Mouse (Mus musculus): Measurements from ENCODE around the gene Rnf180.

Gene Rnf180

DNA sequence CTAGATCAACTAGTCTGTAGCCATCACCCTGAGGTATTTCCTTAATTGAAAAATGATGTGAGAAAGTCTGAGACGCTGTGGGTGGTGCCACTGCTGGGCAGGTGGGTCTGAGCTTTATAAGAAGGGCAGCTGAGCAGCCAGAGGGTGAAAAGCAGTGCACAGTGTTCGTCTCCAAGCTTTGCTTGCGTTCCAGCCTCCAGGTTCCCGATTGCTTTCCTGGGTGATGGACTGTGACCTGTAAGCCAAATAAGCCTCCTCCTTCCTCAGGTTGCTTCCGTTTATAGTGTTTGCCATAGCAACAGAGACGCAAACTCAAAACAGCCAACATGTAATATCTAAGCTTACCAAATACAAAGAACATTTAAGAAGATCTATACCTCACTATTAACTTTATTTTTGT is 162.2 kb downstream of the Rnf180 start:
- no peak for DNase-seq (ENCODE audit: low spot score)

GRCm38 (mm10) chr13:105130080-105130479 is 164.5 kb downstream of the Rnf180 start:
- no peak for DNase-seq (ENCODE audit: low spot score)

DNA sequence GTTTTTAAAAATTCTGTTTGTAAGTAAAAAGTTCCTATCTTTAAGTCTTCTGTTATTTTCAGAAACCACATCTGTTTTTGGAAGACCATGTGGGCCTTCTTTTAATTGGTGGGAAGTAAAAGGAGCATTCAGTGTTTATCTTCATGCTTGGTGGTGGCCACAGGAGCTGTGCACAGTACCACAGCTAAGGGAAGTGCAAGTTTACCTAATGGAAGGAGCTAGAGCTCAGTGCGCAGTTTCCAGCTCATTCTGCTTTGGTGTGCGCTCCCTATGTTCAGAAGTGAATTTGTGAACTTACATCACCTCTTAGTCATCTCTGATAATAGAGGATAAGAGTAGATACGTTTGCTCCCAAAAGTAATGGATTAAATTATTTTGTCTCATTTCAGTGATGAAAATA is 172.5 kb downstream of the Rnf180 start:
- DNase-seq (ENCODE audit: low spot score), result no peak

DNA sequence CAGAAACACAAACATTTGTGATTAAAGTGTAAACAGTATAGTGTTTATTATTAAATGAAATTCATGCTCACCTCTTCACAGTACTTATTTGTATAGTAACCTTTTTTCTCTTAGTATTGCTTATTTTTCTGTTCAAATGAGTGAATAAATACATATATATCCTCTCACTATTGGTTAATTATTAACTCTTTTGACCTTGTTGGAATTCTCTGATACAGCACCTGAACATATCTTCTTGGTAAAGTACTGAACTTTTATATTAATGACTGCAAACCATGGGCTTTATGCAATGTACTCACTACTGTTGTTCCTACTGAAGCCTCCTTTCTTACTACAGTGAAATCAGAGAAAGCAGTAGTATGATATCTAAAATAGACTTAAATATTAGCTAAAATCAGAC is 173.0 kb downstream of the Rnf180 start:
- no peak for DNase-seq (ENCODE audit: low spot score)

DNA sequence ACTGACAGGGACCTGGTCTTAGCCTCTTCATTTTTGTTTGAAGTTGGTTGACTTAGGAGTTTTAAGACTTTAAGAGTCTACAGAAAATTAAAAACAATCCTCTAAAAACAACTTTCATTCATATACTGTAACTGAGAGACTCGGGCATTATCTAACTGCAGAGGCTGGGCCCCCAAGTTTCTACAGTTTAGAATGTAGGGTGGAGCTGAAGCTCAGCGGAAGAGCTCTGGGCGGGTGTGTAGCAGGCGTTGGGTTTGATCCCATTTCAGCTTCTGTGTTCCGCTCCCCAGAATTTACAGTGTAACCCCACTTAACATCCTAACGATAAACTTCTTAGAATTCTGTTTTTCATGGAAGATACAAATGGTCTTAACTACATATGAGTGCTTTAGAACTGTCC is 183.0 kb downstream of the Rnf180 start:
- no peak for DNase-seq (ENCODE audit: low spot score)

GRCm38 (mm10) chr13:105104385-105104784 is 190.2 kb downstream of the Rnf180 start:
- DNase-seq (ENCODE audit: low spot score), result no peak

DNA sequence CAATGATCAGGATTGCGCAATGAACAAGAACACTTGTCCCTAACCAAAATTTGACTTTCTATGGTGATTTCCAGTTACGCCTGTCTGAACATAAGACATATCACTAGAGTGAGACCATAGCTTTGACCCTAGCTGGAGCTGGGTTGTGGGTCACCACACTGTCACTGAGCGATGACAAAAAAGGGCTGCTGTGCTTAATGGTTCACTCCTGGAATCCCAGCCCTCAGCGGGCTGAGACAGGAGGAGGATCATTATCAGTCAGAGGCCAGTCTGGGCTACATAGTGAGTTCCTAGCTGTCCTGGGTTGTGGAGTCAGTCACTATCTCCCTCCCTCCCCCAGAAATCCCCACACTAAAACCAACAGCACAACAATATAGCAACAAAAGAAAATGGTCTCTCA is 193.9 kb downstream of the Rnf180 start:
- no peak for DNase-seq (ENCODE audit: low spot score)

DNA sequence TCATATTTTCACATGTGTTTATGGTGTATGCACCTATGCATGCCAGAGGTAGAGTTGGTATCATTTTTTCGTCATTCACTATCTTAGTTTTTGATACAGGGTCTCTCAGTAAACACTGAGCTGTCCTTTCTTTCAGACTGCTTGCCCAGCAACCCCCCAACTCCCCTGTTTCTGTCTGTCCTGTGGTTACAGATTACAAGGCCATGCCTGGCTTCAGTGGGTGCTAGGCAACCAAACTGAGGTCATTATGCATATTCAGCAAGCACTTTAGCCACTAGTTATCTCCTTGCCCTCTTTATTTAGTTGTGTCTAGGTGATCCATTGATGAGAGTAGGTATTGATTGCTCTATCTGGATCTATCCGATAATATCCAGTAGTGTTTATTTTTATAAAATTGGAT is 198.3 kb downstream of the Rnf180 start:
- DNase-seq (ENCODE audit: low spot score), result peak; percentile 24

- DNase-seq (ENCODE audit: low spot score), result no peak
Observed at GRCm38 (mm10) chr13:105089276-105089675, 205.3 kb downstream of the Rnf180 start.

GRCm38 (mm10) chr13:105081862-105082261 is 212.8 kb downstream of the Rnf180 start, which contains the start of gene 4933425L06Rik:
TSS of gene 4933425L06Rik (plus strand) at chr13:105082122.
- DNase-seq (ENCODE audit: low spot score), result no peak
